Mouse (Mus musculus) MEL (cell line): Measurements from ENCODE around the gene Amy2a4. TPM values are rescaled to one million over a fixed set of nuclear protein-coding genes. Genes with fewer than 3 reads are reported as not detected.
"Not testable (repeated sequence)": the region's sequence is repeated elsewhere in the genome, so short reads cannot be mapped to it uniquely, and the experiment has no call there.

Source experiments
- DNase-seq: peaks from one replicate; pipeline ENCODE4 v3.0.0; 2011; ENCODE audit warnings: low read depth, low spot score
- H3K27ac ChIP-seq: 2 replicates; pipeline ENCODE4 v1.5.1; 2012; ENCODE audit warnings: low read depth, mild to moderate bottlenecking, control low read depth, low read length, moderate library complexity; ENCODE audit not compliant: control insufficient read depth
- H3K27me3 ChIP-seq, 2 experiments: fragments of 150-350 bp in 1 of 2; sonication (generic) in 1 of 2; 2 replicates each; pipeline ENCODE4 v1.6.1; 2012; ENCODE audit warnings: low read length in 2 of 2, mild to moderate bottlenecking in 2 of 2, improper control_type of control experiment in 1 of 2, moderate library complexity in 1 of 2; ENCODE audit not compliant: insufficient read depth in 2 of 2, control insufficient read depth in 1 of 2
- H3K36me3 ChIP-seq, 2 experiments: 2 replicates each; pipeline ENCODE4 v1.6.1; 2012 to 2014; ENCODE audit warnings: low read length in 2 of 2, improper control_type of control experiment in 1 of 2, inconsistent platforms in 1 of 2, mild to moderate bottlenecking in 1 of 2; ENCODE audit not compliant: insufficient read depth in 2 of 2, control insufficient read depth in 1 of 2
- H3K4me1 ChIP-seq, 2 experiments: fragments of 150-350 bp in 1 of 2; sonication (generic) in 1 of 2; 2 replicates each; pipeline ENCODE4 v1.6.1; 2012; ENCODE audit warnings: low read length in 2 of 2, improper control_type of control experiment in 1 of 2, mild to moderate bottlenecking in 1 of 2; ENCODE audit not compliant: insufficient read depth in 2 of 2, control insufficient read depth in 1 of 2
- H3K4me3 ChIP-seq, 2 experiments: fragments of 150-350 bp in 1 of 2; sonication (generic) in 1 of 2; 2 replicates each; pipeline ENCODE4 v1.5.1; 2012; ENCODE audit warnings: low read depth in 2 of 2, low read length in 2 of 2, mild to moderate bottlenecking in 2 of 2, moderate library complexity in 2 of 2, control low read depth in 1 of 2, improper control_type of control experiment in 1 of 2; ENCODE audit not compliant: control insufficient read depth in 1 of 2, insufficient read depth in 1 of 2
- H3K79me2 ChIP-seq: 2 replicates; pipeline ENCODE4 v1.6.1; 2012; ENCODE audit warnings: mild to moderate bottlenecking, low read length, moderate library complexity; ENCODE audit not compliant: control insufficient read depth, poor library complexity, insufficient read depth
- H3K9ac ChIP-seq: 2 replicates; pipeline ENCODE4 v1.6.1; 2012; ENCODE audit warnings: low read depth, mild to moderate bottlenecking, control low read depth, low read length, moderate library complexity; ENCODE audit not compliant: control insufficient read depth, poor library complexity, severe bottlenecking
- H3K9me3 ChIP-seq: fragments of 150-350 bp; sonication (generic); replicated peaks from 2 replicates; pipeline ENCODE4 v1.6.1; 2012; ENCODE audit warnings: mild to moderate bottlenecking, low read length, improper control_type of control experiment, moderate library complexity; ENCODE audit not compliant: insufficient read depth
- polyA plus RNA-seq, 2 experiments: library from polyadenylated mRNA; stranded (reverse) in 1 of 2; unstranded in 1 of 2; fragments of >175 nt in 1 of 2; fragments of >200 nt in 1 of 2; gene quantifications; 2 replicates each; pipeline versions ENCODE4 v1.2.1 to v1.2.4; 2012; ENCODE audit warnings: low replicate concordance in 2 of 2, low read depth in 1 of 2; ENCODE audit not compliant: insufficient read length in 2 of 2, insufficient read depth in 1 of 2, missing spikeins in 1 of 2
- total RNA-seq: library from RNA; depleted of rRNA; stranded (reverse); fragments of 300-350 nt; gene quantifications from 2 replicates; pipeline ENCODE4 v1.2.3, GENCODE M21; 2012; rRNA removed

Gene Amy2a4
- total RNA-seq (not detected in 2 replicates), polyA plus RNA-seq (not detected)

DNA sequence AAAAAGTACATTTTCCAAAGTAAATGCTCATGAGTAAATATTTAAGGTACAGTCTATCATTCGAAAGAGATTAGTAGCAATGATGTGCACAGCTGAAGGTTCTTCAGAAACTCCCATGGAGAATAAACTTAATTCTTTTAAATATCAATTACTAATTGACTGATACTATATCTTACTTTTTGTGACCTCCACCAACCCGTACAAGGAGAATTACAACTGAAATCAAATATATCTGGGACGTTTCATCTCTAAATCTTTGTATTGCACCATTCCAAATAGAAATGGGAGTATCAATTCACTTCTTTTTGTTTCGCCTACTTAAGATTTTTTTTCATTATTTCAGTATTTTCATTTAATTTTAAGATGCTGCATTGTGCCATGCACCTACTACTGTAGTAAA lies at the start of gene Amy2a4:
TSS of gene Amy2a4 (minus strand) at position 101 of the 400 bp plus-strand sequence.
- H3K9ac ChIP-seq, H3K4me3 ChIP-seq, DNase-seq: not testable (repeated sequence)

DNA sequence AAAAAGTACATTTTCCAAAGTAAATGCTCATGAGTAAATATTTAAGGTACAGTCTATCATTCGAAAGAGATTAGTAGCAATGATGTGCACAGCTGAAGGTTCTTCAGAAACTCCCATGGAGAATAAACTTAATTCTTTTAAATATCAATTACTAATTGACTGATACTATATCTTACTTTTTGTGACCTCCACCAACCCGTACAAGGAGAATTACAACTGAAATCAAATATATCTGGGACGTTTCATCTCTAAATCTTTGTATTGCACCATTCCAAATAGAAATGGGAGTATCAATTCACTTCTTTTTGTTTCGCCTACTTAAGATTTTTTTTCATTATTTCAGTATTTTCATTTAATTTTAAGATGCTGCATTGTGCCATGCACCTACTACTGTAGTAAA lies 32.7 kb upstream of the Amy2a4 start, which contains the start of gene Amy2a3:
TSS of gene Amy2a3 (minus strand) at position 101 of the 400 bp plus-strand sequence.
- H3K27me3 ChIP-seq, DNase-seq, H3K4me3 ChIP-seq, H3K27ac ChIP-seq, H3K4me1 ChIP-seq, H3K9me3 ChIP-seq, H3K79me2 ChIP-seq, H3K36me3 ChIP-seq, H3K9ac ChIP-seq: not testable (repeated sequence)

More for the DNA sequence above, at the start of gene Amy2a4:
- H3K27ac ChIP-seq, H3K27me3 ChIP-seq, H3K79me2 ChIP-seq, H3K9me3 ChIP-seq, H3K36me3 ChIP-seq, H3K4me1 ChIP-seq: not testable (repeated sequence)

DNA sequence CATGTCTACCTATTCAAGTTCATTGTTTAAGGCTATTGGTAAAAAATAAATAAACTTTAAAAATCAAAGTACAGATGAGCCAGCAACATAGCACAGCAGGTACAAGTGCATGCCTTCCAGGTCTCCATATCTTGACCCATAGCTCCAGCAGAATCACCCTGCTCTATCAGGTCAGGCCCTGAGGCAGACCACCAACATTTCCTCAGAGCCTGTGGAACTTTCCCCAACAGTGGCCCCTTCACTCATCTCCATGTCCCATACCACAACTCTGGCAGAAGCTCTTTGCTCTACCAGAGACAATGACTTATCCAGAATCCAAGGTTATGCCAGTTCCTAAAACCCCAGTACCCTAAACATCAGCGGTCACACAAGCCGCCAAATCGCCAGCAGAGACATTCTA lies 21.7 kb upstream of the Amy2a4 start:
- not testable (repeated sequence) for H3K4me1 ChIP-seq, H3K9ac ChIP-seq, H3K79me2 ChIP-seq, H3K36me3 ChIP-seq, H3K9me3 ChIP-seq, DNase-seq, H3K4me3 ChIP-seq, H3K27ac ChIP-seq, H3K27me3 ChIP-seq

DNA sequence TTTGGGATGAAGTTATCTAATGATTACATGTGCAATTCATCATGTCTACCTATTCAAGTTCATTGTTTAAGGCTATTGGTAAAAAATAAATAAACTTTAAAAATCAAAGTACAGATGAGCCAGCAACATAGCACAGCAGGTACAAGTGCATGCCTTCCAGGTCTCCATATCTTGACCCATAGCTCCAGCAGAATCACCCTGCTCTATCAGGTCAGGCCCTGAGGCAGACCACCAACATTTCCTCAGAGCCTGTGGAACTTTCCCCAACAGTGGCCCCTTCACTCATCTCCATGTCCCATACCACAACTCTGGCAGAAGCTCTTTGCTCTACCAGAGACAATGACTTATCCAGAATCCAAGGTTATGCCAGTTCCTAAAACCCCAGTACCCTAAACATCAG lies 11.0 kb downstream of the Amy2a4 start:
- H3K79me2 ChIP-seq, H3K27me3 ChIP-seq, DNase-seq, H3K4me3 ChIP-seq, H3K36me3 ChIP-seq, H3K4me1 ChIP-seq, H3K27ac ChIP-seq, H3K9me3 ChIP-seq, H3K9ac ChIP-seq: not testable (repeated sequence)

DNA sequence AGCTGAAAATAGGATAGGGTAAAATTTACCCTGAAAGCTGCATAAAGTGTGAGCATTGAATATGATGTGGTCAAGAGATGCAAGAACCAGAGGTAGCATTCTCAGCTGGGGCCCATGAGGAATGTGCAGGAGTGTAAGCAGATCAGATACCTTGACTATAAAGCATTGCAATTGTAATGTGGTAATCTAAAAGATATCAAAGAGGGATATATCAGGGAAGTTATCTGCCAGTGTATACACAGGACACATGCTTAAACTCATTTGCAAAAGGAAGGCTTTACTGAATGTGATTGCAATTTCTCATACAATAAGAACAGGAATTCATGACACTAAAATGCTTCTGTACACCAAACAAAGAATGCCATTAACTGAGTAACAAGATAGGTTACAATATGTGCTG lies 11.7 kb downstream of the Amy2a4 start:
- not testable (repeated sequence) for H3K27ac ChIP-seq, H3K27me3 ChIP-seq, H3K9me3 ChIP-seq, H3K79me2 ChIP-seq, DNase-seq, H3K4me1 ChIP-seq, H3K36me3 ChIP-seq, H3K9ac ChIP-seq, H3K4me3 ChIP-seq

DNA sequence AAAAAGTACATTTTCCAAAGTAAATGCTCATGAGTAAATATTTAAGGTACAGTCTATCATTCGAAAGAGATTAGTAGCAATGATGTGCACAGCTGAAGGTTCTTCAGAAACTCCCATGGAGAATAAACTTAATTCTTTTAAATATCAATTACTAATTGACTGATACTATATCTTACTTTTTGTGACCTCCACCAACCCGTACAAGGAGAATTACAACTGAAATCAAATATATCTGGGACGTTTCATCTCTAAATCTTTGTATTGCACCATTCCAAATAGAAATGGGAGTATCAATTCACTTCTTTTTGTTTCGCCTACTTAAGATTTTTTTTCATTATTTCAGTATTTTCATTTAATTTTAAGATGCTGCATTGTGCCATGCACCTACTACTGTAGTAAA lies 32.5 kb downstream of the Amy2a4 start, which contains the start of gene Amy2a5:
TSS of gene Amy2a5 (minus strand) at position 101 of the 400 bp plus-strand sequence.
- H3K9me3 ChIP-seq, H3K36me3 ChIP-seq, H3K4me3 ChIP-seq, DNase-seq, H3K9ac ChIP-seq, H3K4me1 ChIP-seq, H3K27ac ChIP-seq, H3K27me3 ChIP-seq, H3K79me2 ChIP-seq: not testable (repeated sequence)
